Mouse (Mus musculus): ENCODE results near the gene Vangl1.
"Not testable (repeated sequence)": the region's sequence is repeated elsewhere in the genome, so short reads cannot be mapped to it uniquely, and the experiment has no call there.

Vangl1 gene

GRCm38 (mm10) chr3:102169197-102169905 is 35.1 kb downstream of the Vangl1 start:
- DNase-seq (ENCODE audit: low spot score), result no peak

GRCm38 (mm10) chr3:102167555-102168210 is 36.8 kb downstream of the Vangl1 start:
- peak; percentile 47 for DNase-seq (ENCODE audit: low spot score)

DNA sequence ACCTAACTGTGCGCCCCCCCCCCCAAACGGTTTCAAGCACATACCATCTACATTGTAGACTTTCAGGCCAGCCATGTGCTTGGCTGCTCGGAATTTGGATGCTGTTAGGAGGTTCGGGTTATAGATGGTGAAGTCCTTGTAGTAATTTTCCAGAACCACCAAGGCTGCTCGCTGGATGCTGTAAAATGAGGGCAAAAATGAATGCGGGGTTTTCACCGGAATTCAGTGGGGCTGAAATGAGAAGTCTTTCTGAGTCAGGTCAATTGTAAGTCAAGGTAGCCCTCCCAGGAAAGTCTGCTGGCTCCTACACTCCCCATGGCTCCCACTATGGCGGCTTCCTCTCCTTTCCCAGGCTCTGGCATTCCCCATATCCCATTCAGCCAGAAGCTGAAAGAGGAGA is 37.7 kb downstream of the Vangl1 start:
- DNase-seq (ENCODE audit: low spot score), result no peak

GRCm38 (mm10) chr3:102166287-102166620 is 38.2 kb downstream of the Vangl1 start:
- DNase-seq (ENCODE audit: low spot score), result no peak

GRCm38 (mm10) chr3:102165536-102166286 is 38.8 kb downstream of the Vangl1 start:
- DNase-seq (ENCODE audit: low spot score), result no peak

GRCm38 (mm10) chr3:102164911-102165310 is 39.6 kb downstream of the Vangl1 start:
- DNase-seq (ENCODE audit: low spot score), result no peak

DNA sequence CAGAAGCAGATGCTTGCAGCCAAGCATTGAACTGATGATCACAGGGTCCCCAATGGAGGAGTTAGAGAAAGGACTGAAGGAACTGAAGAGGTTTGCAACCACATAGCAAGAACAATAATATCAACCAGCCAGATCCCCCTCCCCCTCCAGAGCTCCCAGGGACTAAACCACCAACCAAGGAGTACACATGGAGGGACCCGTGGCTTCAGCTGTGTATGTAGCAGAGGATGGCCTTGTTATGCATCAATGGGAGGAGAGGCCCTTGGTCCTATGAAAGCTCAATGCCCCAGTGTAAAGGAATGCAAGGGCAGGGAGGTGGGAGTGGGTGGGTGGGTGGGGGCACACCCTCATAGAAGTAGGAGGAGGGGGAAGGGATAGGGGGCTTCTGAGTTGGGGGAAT is 40.6 kb downstream of the Vangl1 start:
- not testable (repeated sequence) for DNase-seq (ENCODE audit: low spot score)

- no peak for DNase-seq (ENCODE audit: low spot score)
Observed at GRCm38 (mm10) chr3:102159423-102160325, 44.8 kb downstream of the Vangl1 start.

- DNase-seq (ENCODE audit: low spot score), result no peak
Observed at GRCm38 (mm10) chr3:102158759-102159422, 45.6 kb downstream of the Vangl1 start.

DNA sequence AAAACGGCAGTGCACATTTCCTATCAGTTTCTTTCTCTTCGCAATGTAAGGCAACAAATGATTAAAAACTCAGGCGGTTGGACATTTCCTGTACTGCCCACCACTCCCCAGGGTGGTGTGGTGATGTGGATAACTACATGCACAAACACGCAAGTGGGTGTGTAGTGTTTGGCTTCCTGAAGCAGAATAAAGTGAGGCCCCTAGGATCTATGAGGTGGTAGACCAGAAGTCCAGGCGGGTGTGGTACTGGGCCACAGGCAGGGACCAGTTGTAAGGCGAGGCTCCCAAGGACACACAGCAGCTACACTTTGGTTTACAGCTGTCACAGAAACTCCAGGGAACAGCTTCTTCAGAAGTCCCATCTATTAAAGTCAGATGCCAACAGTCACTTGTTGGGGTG is 46.8 kb downstream of the Vangl1 start:
- DNase-seq (ENCODE audit: low spot score), result no peak

GRCm38 (mm10) chr3:102156737-102157136 is 47.8 kb downstream of the Vangl1 start:
- no peak for DNase-seq (ENCODE audit: low spot score)

GRCm38 (mm10) chr3:102154107-102154506 is 50.4 kb downstream of the Vangl1 start:
- DNase-seq (ENCODE audit: low spot score), result no peak

DNA sequence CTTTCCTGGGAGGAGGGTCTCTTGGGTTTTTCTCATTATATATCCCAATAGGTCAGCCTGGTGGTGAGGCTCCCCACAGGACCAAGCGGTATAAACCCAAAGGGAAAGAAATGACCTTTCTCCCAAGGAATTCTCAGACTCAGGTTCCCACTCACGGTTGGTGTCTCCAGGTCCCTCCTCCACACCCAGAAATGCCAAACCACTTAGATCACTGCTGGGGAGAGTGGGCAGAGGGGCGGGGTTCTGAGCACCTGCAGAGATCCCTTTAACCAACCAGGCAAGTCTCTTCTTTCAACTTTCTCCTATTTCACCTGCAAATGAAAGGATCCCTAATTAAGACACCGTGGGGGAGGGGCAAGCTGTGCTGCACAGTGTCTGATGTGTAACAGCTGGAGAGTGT is 51.6 kb downstream of the Vangl1 start:
- no peak for DNase-seq (ENCODE audit: low spot score)

- no peak for DNase-seq (ENCODE audit: low spot score)
Observed at GRCm38 (mm10) chr3:102152471-102152870, 52.0 kb downstream of the Vangl1 start.

DNA sequence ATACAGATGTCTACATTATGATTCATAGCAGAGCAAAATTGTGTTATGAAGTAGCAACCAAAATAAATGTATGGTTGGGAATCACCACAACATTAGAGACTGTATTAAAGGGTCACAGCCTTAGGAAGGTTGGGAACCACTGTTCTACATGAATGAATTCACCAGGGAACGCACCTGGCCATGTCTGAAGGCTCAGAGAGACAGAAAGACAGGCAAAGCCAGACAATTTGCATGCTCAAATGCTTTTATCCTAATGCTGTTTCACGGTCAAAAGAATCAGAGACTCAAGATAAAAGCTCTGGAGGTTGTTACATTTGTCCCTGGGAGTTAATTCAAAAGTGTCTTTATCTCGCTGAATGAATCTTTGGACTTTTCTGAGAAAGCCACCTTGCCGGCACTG is 52.6 kb downstream of the Vangl1 start:
- DNase-seq (ENCODE audit: low spot score), result no peak

DNA sequence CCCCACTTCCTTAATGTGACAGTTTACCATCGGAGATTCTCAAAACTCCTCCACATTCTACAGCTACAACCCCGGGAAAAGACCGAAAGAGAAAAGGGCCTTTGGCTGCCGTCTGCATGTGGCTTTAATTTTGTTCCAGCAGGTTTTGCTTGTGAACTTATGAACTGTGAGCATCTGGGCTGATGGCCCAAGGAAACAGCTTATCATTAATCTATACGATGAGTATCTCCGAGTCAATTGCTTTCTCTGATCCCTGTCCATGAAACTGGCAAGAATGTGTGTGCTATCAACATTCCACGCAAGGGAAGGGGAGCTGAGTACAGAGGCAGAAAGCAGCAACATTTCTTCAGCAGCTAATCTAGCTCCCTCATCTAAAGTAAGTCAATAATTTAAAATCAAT is 54.6 kb downstream of the Vangl1 start:
- peak; percentile 58 for DNase-seq (ENCODE audit: low spot score)

DNA sequence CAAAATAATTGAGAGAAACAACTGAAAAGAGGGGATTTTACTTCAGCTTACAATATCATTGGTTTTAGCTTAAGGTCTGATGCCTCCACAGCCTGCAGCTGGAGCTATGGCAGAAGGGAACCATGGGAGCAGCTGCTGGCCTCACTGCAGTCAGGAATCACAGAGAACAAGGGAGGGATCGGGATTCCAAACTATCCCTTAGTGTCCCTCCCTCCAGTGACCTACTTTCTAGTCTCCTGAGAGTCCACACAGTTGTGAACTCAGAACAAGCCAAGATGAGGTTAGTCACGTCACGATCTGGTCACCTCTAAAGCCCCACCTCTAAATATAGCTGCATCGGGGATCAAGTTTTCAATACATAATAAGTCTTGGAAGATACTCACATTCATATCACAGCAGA is 57.3 kb downstream of the Vangl1 start:
- DNase-seq (ENCODE audit: low spot score), result no peak

- no peak for DNase-seq (ENCODE audit: low spot score)
Observed at GRCm38 (mm10) chr3:102146428-102146827, 58.1 kb downstream of the Vangl1 start.

DNA sequence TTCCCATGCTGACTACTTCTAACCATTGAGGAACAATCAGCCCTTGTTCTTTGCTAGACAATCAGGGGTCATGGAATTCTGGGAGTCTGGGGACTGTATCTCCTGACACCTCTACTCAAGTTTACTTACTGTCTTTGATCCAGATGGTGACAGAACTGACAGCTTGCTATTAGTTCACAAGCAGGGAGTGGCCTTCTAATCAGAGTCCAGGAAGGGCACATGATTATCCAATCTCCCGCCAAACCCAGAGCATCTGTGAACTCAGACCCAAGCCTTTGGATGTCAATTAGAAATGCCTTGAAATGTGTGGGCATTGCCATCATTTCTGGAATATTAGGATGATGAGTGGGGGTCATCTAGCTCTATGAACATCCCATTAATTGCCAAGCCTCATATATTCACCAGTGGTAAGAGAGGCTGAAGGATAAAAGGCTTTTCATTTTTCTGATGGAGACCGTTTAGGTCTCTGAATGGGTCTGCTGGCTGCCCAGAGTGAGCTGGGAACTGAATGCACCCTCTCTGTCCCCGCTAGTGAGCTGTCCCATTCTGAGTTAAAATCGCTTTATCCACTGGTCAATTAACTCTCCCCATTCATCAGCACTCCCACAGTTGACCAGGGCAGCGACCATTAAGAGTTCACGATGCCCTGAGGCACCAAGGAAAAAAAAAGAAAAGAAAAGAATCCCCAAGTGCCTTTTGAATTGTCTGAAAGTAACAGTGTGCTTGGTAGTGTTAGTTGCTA is 58.7 kb downstream of the Vangl1 start:
- peak; percentile 59 for DNase-seq (ENCODE audit: low spot score)

GRCm38 (mm10) chr3:102144401-102144800 is 60.1 kb downstream of the Vangl1 start:
- DNase-seq (ENCODE audit: low spot score), result no peak

DNA sequence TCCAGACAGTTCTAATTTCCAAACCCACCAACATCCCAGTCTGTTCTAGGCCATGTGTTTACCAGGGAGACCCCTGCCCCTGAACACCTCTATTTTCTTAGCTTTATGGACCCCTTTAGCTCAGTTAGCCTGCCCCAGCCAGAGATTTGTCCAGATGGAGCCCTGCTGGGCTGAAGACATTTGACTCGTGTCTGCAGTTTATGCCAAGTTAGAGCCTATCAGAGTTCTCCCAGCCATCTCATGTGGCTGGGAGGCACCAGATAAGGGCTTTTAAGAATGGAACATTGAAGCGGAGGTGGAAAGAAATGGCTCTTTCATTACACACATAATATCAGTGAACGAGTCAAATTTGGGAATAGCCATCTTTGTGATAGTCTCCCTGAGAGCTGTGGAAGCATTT is 61.0 kb downstream of the Vangl1 start:
- no peak for DNase-seq (ENCODE audit: low spot score)
